Mouse (Mus musculus): ENCODE data around the gene Klhl29.

DNA sequence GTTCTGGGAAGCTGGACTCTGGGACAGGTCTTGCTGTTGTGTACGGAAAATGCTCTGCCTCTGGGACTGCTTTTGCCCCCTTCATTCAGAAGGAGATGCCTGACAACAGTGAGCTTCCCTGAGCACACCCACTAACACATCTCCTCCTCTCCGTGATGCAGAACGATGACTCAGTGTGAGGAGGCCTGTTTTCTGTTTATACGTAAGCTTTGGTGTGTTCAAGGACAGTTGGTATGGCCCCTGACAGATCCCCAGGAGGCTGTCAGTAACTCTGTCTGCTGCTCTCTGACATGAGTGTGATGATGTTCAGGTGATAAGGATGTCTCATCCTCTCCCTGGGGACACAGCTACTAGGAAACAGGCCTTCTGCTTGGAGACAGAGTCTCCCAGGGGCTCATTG is 193.3 kb downstream of the Klhl29 start:
- TF ChIP-seq CTCF (IDR thresholded peaks at IDR 0.05; ENCODE audit: borderline replicate concordance, insufficient read depth, low read length): no peak
- no peak for TF ChIP-seq POLR2A (IDR thresholded peaks at IDR 0.05; ENCODE audit: low read depth, low read length)
